Mouse (Mus musculus) adrenal gland, adult 8-10 months (tissue): ENCODE data around the gene Apoo. TPM values are rescaled to one million over a fixed set of nuclear protein-coding genes. Genes with fewer than 3 reads are reported as not detected.

Source experiments
- microRNA-seq, 2 experiments: library from miRNA; unstranded; fragments of <30 nt; microRNA quantifications; one replicate each; pipeline ENCODE4 v1.2.0; 2022
- total RNA-seq, 4 experiments: library from RNA; stranded (reverse); gene quantifications; 2 replicates each; pipeline ENCODE4 v1.2.4; 2022

The Apoo gene
- total RNA-seq, 4 experiments from 2014 or later = 38.0 to 62.9 (median 52.9) TPM

Small RNA genes lying within 50 kb of the gene (microRNA-seq; reads per million reads assigned to microRNA genes)
- gene Gm44477 = 0 reads per million in 2 experiments

Other genes with a start within 250 kb of the Apoo start
- gene Zfx, start 243.4 kb upstream of the Apoo start, total RNA-seq = 10 to 100 TPM; 28.8 to 47.7 (median 41.3) TPM
- 100 to 1,000 TPM; 120 to 235 (median 168) TPM for gene Eif2s3x, start 154.3 kb upstream of the Apoo start, total RNA-seq
- 10 to 100 TPM; 14.7 to 23.6 (median 18.4) TPM for gene Klhl15, start 132.5 kb upstream of the Apoo start, total RNA-seq
- not detected for gene Fam90a1b, start 340 bp upstream of the Apoo start, total RNA-seq
- 100 to 1,000 TPM; 241 to 298 (median 281) TPM for gene Maged1, start 175.0 kb downstream of the Apoo start, total RNA-seq